ENCODE assay signal across 13 mouse cellular contexts in genomic region chr5:34372141-34372540, GRCm38 (mm10). TPM values are rescaled to one million over a fixed set of nuclear protein-coding genes. Genes with fewer than 3 reads are reported as not detected.
DNase-seq lines count a peak whose midpoint lies in the region; ATAC-seq and TF ChIP-seq lines count a peak whose summit lies in the region.
"Had no signal": no experiment of that assay in that cellular context is flagged by ENCODE, and none has a peak within 500 bp of the region (broad histone marks: within the 10 kb centered on the region; RNA-seq: fewer than 3 reads in every experiment).

No protein-coding gene starts in this region.

- H3K27ac ChIP-seq in heart, embryonic 10.5 days = no peak overlapping the region
- H3K27ac ChIP-seq in liver, adult 2 months (replicated peaks; ENCODE audit: insufficient read depth, low read depth, low read length) = peak overlapping the region; percentile 64
- H3K27ac ChIP-seq in embryonic fibroblast, embryonic 13.5 days (ENCODE audit: insufficient read depth, low read length) = no peak overlapping the region
- no peak overlapping the region for H3K27ac ChIP-seq in midbrain, embryonic 14.5 days (replicated peaks; ENCODE audit: low read depth, low read length)

- TF ChIP-seq CTCF in liver, adult 2 months (IDR thresholded peaks at IDR 0.05; ENCODE audit: low read depth, low read length) = no peak
- TF ChIP-seq CTCF in embryonic fibroblast, embryonic 13.5 days (IDR thresholded peaks at IDR 0.05; ENCODE audit: borderline replicate concordance, insufficient read depth, low read length) = no peak

- no peak overlapping the region for H3K9ac ChIP-seq in liver, adult 2 months (ENCODE audit: low read depth, low read length)
- no peak overlapping the region for H3K9ac ChIP-seq in midbrain, embryonic 14.5 days (replicated peaks; ENCODE audit: low read length)

- H3K27me3 ChIP-seq in heart, embryonic 10.5 days (ENCODE audit: insufficient read depth, poor library complexity, severe bottlenecking) = no peaks in the 10 kb centered on the region
- H3K27me3 ChIP-seq in liver, adult 2 months (ENCODE audit: control insufficient read depth, insufficient read depth, low read length) = no peaks in the 10 kb centered on the region
- H3K27me3 ChIP-seq in midbrain, embryonic 14.5 days (ENCODE audit: control insufficient read depth, insufficient read depth, low read length) = no peaks in the 10 kb centered on the region

- H3K4me2 ChIP-seq in midbrain, embryonic 14.5 days (ENCODE audit: low read length) = peak overlapping the region; percentile 0; the same call in 1 of the 2 replicates

- peaks cover 13% of the 10 kb centered on the region for H3K4me1 ChIP-seq in heart, embryonic 10.5 days
- H3K4me1 ChIP-seq in liver, adult 2 months (ENCODE audit: control insufficient read depth, insufficient read depth, low read length) = peaks cover 24% of the 10 kb centered on the region
- H3K4me1 ChIP-seq in embryonic fibroblast, embryonic 13.5 days (ENCODE audit: control insufficient read depth, insufficient read depth, low read length) = 0 out of 2 replicates have a peak, but pooled peaks cover 2% of the 10 kb centered on the region
- peaks cover 17% of the 10 kb centered on the region for H3K4me1 ChIP-seq in midbrain, embryonic 14.5 days (ENCODE audit: control insufficient read depth, insufficient read depth, low read length)

- no peak for TF ChIP-seq POLR2A in liver, adult 2 months (IDR thresholded peaks at IDR 0.05; ENCODE audit: extremely low read depth, insufficient read depth, low read length)
- TF ChIP-seq POLR2A in embryonic fibroblast, embryonic 13.5 days (IDR thresholded peaks at IDR 0.05; ENCODE audit: low read depth, low read length) = no peak

- no peaks in the 10 kb centered on the region for H3K9me3 ChIP-seq in heart, embryonic 10.5 days
- H3K9me3 ChIP-seq in midbrain, embryonic 14.5 days (ENCODE audit: control insufficient read depth, low read length) = no peaks in the 10 kb centered on the region

- no peak overlapping the region for H3K4me3 ChIP-seq in heart, embryonic 10.5 days
- no peak overlapping the region for H3K4me3 ChIP-seq in liver, adult 2 months (ENCODE audit: insufficient read depth, low read depth, low read length)
- 0 out of 2 replicates have a peak overlapping the region, but pooled peaks have one; percentile 8 for H3K4me3 ChIP-seq in embryonic fibroblast, embryonic 13.5 days (ENCODE audit: insufficient read depth, low read length)
- no peak overlapping the region for H3K4me3 ChIP-seq in midbrain, embryonic 14.5 days (replicated peaks; ENCODE audit: low read depth, low read length)

- peaks cover 44% of the 10 kb centered on the region for H3K79me2 ChIP-seq in liver, adult 2 months (ENCODE audit: control insufficient read depth, insufficient read depth, low read length)

- peak; percentile 63 for DNase-seq in heart, adult 11 months
- DNase-seq in heart, embryonic 10.5 days (ENCODE audit: low spot score) = no peak
- DNase-seq in liver, adult 2 months (ENCODE audit: extremely low read depth, low read depth, low spot score) = no peak
- no peak for DNase-seq in liver
- no peak for DNase-seq in midbrain, embryonic 14.5 days
- DNase-seq in cerebellum, adult 9-11 months = no peak
- DNase-seq in urinary bladder, postnatal 10 days (ENCODE audit: low spot score) = no peak
- DNase-seq: adrenal gland, postnatal 36 days; cerebellum, adult 11 months; layer of hippocampus, adult 9-11 months; lung, postnatal 10 days; thymus, postnatal 36 days had no signal

- no peak for ATAC-seq in midbrain, embryonic 14.5 days (ENCODE audit: low FRiP score, low TSS enrichment)

- no peaks in the 10 kb centered on the region for H3K36me3 ChIP-seq in heart, embryonic 10.5 days
- no peaks in the 10 kb centered on the region for H3K36me3 ChIP-seq in liver, adult 2 months (ENCODE audit: control insufficient read depth, insufficient read depth, low read length)
- no peaks in the 10 kb centered on the region for H3K36me3 ChIP-seq in midbrain, embryonic 14.5 days (ENCODE audit: control insufficient read depth, insufficient read depth, low read length)

RNA-seq across cellular contexts. Expression of gene Fam193a, which starts 2.4 kb away (rescaled TPM):
- polyA plus RNA-seq in heart, embryonic 10.5 days (2016; fragmentation: Nextera tagmentation; extraction: Ambion mirVana) = 7.6 and 11.4 TPM in 2 replicates
- 10.2 and 12.6 TPM in 2 replicates for total RNA-seq in liver, adult 2 months (2014; rRNA removed)
- 16.4 and 22.6 TPM in 2 replicates for polyA plus RNA-seq in liver, adult 2 months (2012; rRNA removed)
- polyA plus RNA-seq in embryonic fibroblast, embryonic 13.5 days (2011; ENCODE audit: insufficient read length, low read depth, missing spikeins) = 32.9 and 39.7 TPM in 2 replicates
- polyA plus RNA-seq in midbrain, embryonic 14.5 days (2014; fragmentation: Nextera tagmentation; extraction: Ambion mirVana) = 20.8 and 21.9 TPM in 2 replicates

RNA-seq across cellular contexts. Expression of gene Rnf4, which starts 36.1 kb away (rescaled TPM):
- polyA plus RNA-seq in heart, embryonic 10.5 days (2016; fragmentation: Nextera tagmentation; extraction: Ambion mirVana) = 150 and 156 TPM in 2 replicates
- 76.7 and 78.3 TPM in 2 replicates for total RNA-seq in liver, adult 2 months (2014; rRNA removed)
- 46.2 and 50.6 TPM in 2 replicates for polyA plus RNA-seq in liver, adult 2 months (2012; rRNA removed)
- 166 and 167 TPM in 2 replicates for polyA plus RNA-seq in embryonic fibroblast, embryonic 13.5 days (2011; ENCODE audit: insufficient read length, low read depth, missing spikeins)
- 110 and 152 TPM in 2 replicates for polyA plus RNA-seq in midbrain, embryonic 14.5 days (2014; fragmentation: Nextera tagmentation; extraction: Ambion mirVana)
